Mouse (Mus musculus): ENCODE data around the gene Zdhhc22. TPM values are rescaled to one million over a fixed set of nuclear protein-coding genes. Genes with fewer than 3 reads are reported as not detected.
A peak's percentile ranks its signal among the peaks of the same experiment; 100 is the strongest.

Zdhhc22 gene
- total RNA-seq, 2 experiments from 2014 or later = not detected

- DNase-seq = peak; percentile 82 to 88
Observed at GRCm38 (mm10) chr12:86961589-86962344, 28.5 kb downstream of the Zdhhc22 start.

DNA sequence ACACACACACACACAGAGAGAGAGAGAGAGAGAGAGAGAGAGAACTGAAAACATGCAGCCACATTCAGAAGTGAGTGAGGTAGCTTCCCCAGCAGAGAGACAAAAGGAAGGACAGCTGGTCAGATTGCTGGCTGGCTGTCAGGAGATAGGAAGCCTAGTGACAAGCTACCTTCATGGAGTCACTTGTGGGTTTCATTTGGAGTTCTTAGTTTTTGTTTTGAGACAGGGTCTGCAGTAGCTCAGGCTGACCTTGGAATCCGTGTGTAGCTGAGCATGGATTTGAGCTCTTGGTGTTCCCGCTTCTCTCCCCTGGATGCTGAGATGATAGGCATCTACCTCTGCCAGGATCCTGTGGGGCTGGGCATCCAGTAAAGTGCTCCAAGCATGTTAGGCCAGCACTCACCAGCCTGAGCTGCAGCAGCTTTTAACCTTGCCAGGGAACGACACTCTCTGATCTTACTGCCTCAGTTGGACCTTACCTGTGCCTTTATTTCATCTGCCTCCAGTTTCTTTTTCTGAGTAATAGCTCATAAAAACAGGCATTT lies 29.4 kb downstream of the Zdhhc22 start:
- no peak for DNase-seq

GRCm38 (mm10) chr12:86960138-86960537 lies 30.1 kb downstream of the Zdhhc22 start:
- DNase-seq = no peak

GRCm38 (mm10) chr12:86959661-86960060 lies 30.6 kb downstream of the Zdhhc22 start:
- no peak for DNase-seq

DNA sequence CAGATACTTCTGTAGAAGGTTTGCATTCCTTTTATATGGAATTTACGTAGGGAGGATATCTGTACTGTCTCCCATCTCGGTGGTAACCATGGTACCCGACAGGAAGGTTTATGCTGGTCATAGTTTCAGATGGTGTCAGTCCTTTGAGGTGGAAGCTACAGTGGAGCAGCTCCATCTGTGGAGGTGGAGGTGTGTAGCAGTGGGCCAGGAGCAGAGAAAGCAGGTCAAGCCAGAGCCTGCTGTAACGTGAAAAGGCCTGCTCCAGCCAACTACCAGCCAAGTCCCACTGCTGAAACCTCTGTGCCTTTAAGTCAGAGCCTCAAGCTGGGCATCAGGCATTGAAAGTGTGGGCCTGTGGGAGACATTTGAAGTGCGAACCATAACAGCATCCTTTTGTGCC lies 31.7 kb downstream of the Zdhhc22 start:
- no peak for DNase-seq

DNA sequence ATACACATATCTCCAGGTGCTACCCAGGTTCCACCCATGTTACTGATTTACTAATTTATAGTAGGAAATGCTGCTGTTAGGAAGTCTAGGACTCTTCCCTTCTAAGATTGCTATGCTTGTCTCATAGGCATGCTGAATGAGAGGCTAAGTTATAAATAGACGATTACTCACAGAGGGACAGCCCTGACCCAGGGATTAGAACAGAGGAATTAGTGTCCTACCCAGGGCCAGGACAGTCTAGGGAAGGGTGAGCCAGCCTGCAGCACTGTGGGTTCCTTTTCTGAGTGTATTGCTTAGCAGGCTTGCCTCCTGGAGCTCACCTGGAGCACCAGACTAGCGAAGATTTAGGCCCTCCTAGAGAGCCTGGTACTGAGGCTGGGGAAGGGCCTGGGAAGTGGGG lies 34.3 kb downstream of the Zdhhc22 start:
- peak; percentile 51 to 62 for DNase-seq

GRCm38 (mm10) chr12:86952331-86952850 lies 37.8 kb downstream of the Zdhhc22 start:
- DNase-seq = no peak

- peak in 1 of 2 experiments; percentile 33 for DNase-seq
Observed at GRCm38 (mm10) chr12:86950961-86951360, 39.3 kb downstream of the Zdhhc22 start.

DNA sequence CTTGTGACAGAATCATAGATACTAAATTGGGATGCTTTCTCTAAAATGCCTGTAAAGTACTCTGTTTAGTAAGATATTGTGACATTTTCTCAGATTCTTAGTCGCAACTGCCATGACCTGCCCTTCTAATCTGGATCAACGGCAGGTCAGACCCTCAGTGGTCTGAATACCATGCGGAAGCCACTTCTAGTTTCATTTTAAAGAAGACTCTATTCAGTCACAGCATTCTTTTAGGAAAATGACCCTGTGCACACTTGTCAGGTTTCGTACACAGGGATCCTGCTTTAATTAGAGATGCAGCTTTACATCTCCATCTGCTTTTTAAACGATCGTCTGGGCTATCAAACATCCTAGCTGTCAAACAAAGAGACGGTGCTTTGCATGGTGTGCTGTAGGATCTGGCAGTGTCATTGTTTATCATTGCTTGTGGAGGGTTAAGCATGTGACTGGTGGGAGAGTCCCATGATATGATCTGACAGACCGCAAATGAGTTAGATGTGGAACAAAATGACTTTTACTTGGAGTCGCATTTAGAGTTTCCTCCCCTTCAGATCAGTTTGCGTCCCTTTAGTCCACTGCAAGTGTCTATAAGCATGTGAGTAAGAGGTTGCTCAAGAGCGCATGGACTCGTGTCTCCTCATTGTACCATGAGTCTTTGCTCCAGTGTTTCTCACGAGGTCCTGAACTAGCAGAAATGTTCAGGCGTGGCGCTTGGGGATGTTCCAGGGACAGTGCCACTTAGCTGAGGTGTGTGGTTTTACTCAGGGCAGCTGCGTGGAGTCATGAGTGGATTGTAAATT lies 39.9 kb downstream of the Zdhhc22 start:
- peak; percentile 30 to 50 for DNase-seq

GRCm38 (mm10) chr12:86949501-86949900 lies 40.7 kb downstream of the Zdhhc22 start:
- peak; percentile 32 to 33 for DNase-seq

GRCm38 (mm10) chr12:86948627-86949026 lies 41.6 kb downstream of the Zdhhc22 start:
- peak; percentile 63 to 65 for DNase-seq

DNA sequence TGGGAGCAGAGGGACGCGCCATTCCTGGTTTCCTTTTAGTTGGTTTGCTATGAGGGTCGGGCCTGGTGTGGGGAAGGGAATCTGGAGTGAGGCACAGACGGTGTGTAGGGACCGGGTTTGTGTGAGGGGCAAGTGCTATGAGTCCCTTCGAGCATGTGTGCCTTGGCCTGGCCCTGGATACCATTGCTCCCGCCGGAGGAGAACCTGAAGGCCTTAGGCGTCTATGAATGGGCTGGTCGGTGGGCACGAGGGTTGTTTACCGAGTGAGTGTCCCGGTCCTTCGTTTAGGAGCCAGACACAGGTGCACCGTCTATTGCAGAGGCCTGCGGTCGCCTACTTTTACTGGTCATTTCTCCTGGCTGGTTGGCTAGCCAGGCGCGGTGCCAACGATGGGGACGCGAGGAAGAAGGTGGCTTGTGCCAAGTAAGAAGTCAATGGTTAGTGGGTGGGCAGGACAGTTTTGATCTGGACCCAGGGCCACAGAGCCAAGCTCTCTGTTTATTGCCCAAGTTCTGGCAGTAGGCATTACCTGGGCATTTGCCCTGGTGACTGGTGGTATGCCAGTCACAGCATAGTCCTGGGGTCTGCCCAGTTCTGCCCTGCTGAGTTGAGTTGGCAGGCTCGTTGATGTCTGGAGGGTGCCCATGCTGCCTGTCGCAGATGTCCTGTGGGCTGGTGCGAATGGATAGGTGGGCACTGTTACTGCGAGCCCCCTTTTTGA lies 42.4 kb downstream of the Zdhhc22 start:
- DNase-seq = peak; percentile 55 to 74

GRCm38 (mm10) chr12:86946862-86947574 lies 43.2 kb downstream of the Zdhhc22 start, which contains the start of gene Cipc:
Gene Cipc (plus strand): TSS chr12:86947043.
- peak; percentile 97 to 100 for DNase-seq

DNA sequence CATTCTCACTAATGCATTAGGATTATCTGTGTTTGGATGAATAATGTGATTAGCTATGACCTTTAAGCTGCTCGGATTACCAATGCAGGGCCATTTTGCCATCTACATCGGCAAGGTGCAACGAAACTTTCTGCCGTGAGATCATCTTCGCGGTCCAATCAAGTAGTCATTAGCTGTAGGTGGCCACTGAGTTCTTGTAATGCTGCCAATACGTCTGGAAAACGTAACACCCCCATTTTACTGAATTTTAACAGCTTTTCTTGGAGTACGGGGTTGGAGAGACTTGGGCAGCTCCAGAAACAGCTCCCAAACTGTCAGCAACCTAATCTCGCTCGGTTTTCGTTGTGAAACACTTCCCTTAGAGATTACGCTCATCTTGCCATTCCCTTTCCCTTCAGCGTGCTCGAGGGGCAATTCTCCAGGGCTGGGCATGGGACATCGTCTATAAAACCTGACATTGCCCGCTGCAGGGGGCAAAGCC lies 43.9 kb downstream of the Zdhhc22 start:
- DNase-seq = peak in 1 of 2 experiments; percentile 39

DNA sequence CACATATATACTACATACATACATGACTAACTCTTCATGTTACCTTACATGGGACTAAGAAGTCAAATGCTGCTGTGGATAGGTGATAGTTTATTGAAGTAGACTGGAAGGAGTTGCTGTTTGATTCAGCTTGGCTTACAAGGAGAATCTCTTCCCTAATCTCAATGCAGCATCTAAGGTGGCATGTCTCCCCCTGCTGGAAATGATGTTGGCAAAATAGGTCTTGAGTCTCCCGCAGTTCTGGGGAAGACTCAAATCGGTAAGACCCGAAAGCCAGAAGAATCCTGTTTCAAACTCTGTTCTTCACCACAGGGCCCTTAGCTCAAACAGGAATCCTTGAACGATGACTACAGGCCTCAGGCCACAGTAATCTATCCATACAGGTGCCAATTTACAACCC lies 45.1 kb downstream of the Zdhhc22 start:
- peak; percentile 82 to 84 for DNase-seq

GRCm38 (mm10) chr12:86943421-86943820 lies 46.8 kb downstream of the Zdhhc22 start:
- no peak for DNase-seq

GRCm38 (mm10) chr12:86941734-86942486 lies 48.3 kb downstream of the Zdhhc22 start:
- peak in 1 of 2 experiments; percentile 40 for DNase-seq

GRCm38 (mm10) chr12:86941173-86941572 lies 49.1 kb downstream of the Zdhhc22 start:
- peak in 1 of 2 experiments; percentile 39 for DNase-seq

GRCm38 (mm10) chr12:86938571-86938970 lies 51.7 kb downstream of the Zdhhc22 start:
- DNase-seq = peak; percentile 64 to 85
